Mouse (Mus musculus) neural tube, embryonic 11.5 days (tissue): Measurements from ENCODE around the gene Mtln. TPM values are rescaled to one million over a fixed set of nuclear protein-coding genes. Genes with fewer than 3 reads are reported as not detected.

Experiments
- ATAC-seq: fragments of 200-750 bp; cut with Nextera tagmentation; 2 replicates; pipeline ENCODE4 v1.8.0; 2017; ENCODE audit warnings: moderate number of reproducible peaks, mild to moderate bottlenecking, moderate TSS enrichment, moderate library complexity; ENCODE audit not compliant: insufficient read depth, low FRiP score, low TSS enrichment
- DNase-seq: peaks from one replicate; pipeline ENCODE4 v3.0.0-alpha.2; 2015; ENCODE audit warnings: low spot score
- H3K27ac ChIP-seq: fragments of 300-500 bp; sonication (generic); 2 replicates; pipeline ENCODE4 v1.5.1; 2014; ENCODE audit warnings: low read depth, mild to moderate bottlenecking, low read length
- H3K27me3 ChIP-seq: fragments of 300-500 bp; sonication (generic); 2 replicates; pipeline ENCODE4 v1.6.1; 2014; ENCODE audit warnings: mild to moderate bottlenecking, low read length, mixed read lengths; ENCODE audit not compliant: control insufficient read depth, insufficient read depth
- H3K36me3 ChIP-seq: fragments of 300-500 bp; sonication (generic); 2 replicates; pipeline ENCODE4 v1.6.1; 2014; ENCODE audit warnings: mild to moderate bottlenecking, low read length, moderate library complexity, mixed read lengths; ENCODE audit not compliant: control insufficient read depth, insufficient read depth
- H3K4me1 ChIP-seq: fragments of 300-500 bp; sonication (generic); 2 replicates; pipeline ENCODE4 v1.6.1; 2014; ENCODE audit warnings: low read length, mixed read lengths; ENCODE audit not compliant: control insufficient read depth, insufficient read depth
- H3K4me2 ChIP-seq: fragments of 300-500 bp; sonication (generic); 2 replicates; pipeline ENCODE4 v1.6.1; 2014; ENCODE audit warnings: low read depth, mild to moderate bottlenecking, moderate library complexity
- H3K4me3 ChIP-seq: fragments of 300-500 bp; sonication (generic); 2 replicates; pipeline ENCODE4 v1.5.1; 2014; ENCODE audit warnings: low read depth, low read length
- H3K9ac ChIP-seq: fragments of 300-500 bp; sonication (generic); 2 replicates; pipeline ENCODE4 v1.6.1; 2014; ENCODE audit warnings: mild to moderate bottlenecking, low read length
- H3K9me3 ChIP-seq: fragments of 300-500 bp; sonication (generic); 2 replicates; pipeline ENCODE4 v1.6.1; 2016; ENCODE audit warnings: low read length; ENCODE audit not compliant: control insufficient read depth
- WGBS: fragments of 180-500 bp; shearing (Covaris S2); extraction: QIAGEN DNeasy Blood & Tissue Kit; methylation state at CpG from one replicate; pipeline ENCODE4 v1.1.7; 2014; 5-methylcytosine and 5-hydroxymethylcytosine counted together
- polyA plus RNA-seq: library from polyadenylated mRNA; unstranded; fragments of >200 nt; fragmentation: Nextera tagmentation; extraction: Ambion mirVana; gene quantifications from 2 replicates; pipeline ENCODE4 v1.2.1, GENCODE M21; 2014

The Mtln gene
- 25.2 and 25.7 TPM in 2 replicates for polyA plus RNA-seq

GRCm38 (mm10) chr2:127791919-127792603, at the start of gene Mtln:
Mtln (minus strand) TSS chr2:127792488.
- ATAC-seq, result peak; percentile 91
- no peaks in the 10 kb centered on the region for H3K9me3 ChIP-seq
- peaks cover 8% of the 10 kb centered on the region; the same call in 1 of the 2 replicates for H3K4me1 ChIP-seq
- peak within 1 kb of the TSS; percentile 63 for H3K4me3 ChIP-seq
- peak within 1 kb of the TSS; percentile 78 for H3K27ac ChIP-seq
- no peaks in the 10 kb centered on the region for H3K27me3 ChIP-seq
- peak within 1 kb of the TSS; percentile 59 for H3K4me2 ChIP-seq
- DNase-seq, result peak; percentile 90
- WGBS, result under 1% methylated on average over 37 of the region's 37 CpGs
- H3K36me3 ChIP-seq, result no peaks in the 10 kb centered on the region
- peak within 1 kb of the TSS; percentile 87 for H3K9ac ChIP-seq

- Histone ChIP-seq H3K9me3 (no peaks in the 10 kb centered on the region), H3K4me2 (no peak overlapping the region), H3K4me3 (no peak overlapping the region), H3K4me1 (no peaks in the 10 kb centered on the region), H3K27ac (no peak overlapping the region), H3K9ac (no peak overlapping the region), H3K36me3 (no peaks in the 10 kb centered on the region), H3K27me3 (peaks cover 10% of the 10 kb centered on the region)
- ATAC-seq, result no peak
- DNase-seq, result no peak
- 95% methylated on average over 1 of the region's 1 CpGs for WGBS
These were observed 49.1 kb upstream of the Mtln start for GRCm38 (mm10) chr2:127841402-127841801.

- ATAC-seq (no peak), DNase-seq (no peak)
- Histone ChIP-seq H3K9ac (no peak overlapping the region), H3K27me3 (peaks cover 10% of the 10 kb centered on the region), H3K9me3 (no peaks in the 10 kb centered on the region), H3K4me2 (no peak overlapping the region), H3K27ac (no peak overlapping the region), H3K36me3 (no peaks in the 10 kb centered on the region), H3K4me1 (no peaks in the 10 kb centered on the region), H3K4me3 (no peak overlapping the region)
- WGBS, result 14% methylated on average over 11 of the region's 11 CpGs
These were observed 47.1 kb upstream of the Mtln start for GRCm38 (mm10) chr2:127839425-127839824.

GRCm38 (mm10) chr2:127838576-127838975, 46.3 kb upstream of the Mtln start, which contains the start of gene Acoxl:
Acoxl (plus strand) TSS chr2:127838876.
- Histone ChIP-seq H3K27me3 (peaks cover 10% of the 10 kb centered on the region), H3K4me3 (no peak within 1 kb of the TSS), H3K4me1 (no peaks in the 10 kb centered on the region), H3K27ac (no peak within 1 kb of the TSS), H3K4me2 (no peak within 1 kb of the TSS), H3K36me3 (no peaks in the 10 kb centered on the region), H3K9ac (no peak within 1 kb of the TSS), H3K9me3 (no peaks in the 10 kb centered on the region)
- 68% methylated on average over 7 of the region's 7 CpGs for WGBS
- DNase-seq, result no peak
- no peak for ATAC-seq

- no peak overlapping the region for H3K9ac ChIP-seq
- H3K4me3 ChIP-seq, result no peak overlapping the region
- no peak for ATAC-seq
- H3K27me3 ChIP-seq, result no peaks in the 10 kb centered on the region
- no peaks in the 10 kb centered on the region for H3K36me3 ChIP-seq
- DNase-seq, result no peak
- H3K27ac ChIP-seq, result no peak overlapping the region
- H3K4me1 ChIP-seq, result peaks cover 6% of the 10 kb centered on the region; the same call in 1 of the 2 replicates
- WGBS, result 39% methylated on average over 2 of the region's 2 CpGs
- no peak overlapping the region for H3K4me2 ChIP-seq
- H3K9me3 ChIP-seq, result no peaks in the 10 kb centered on the region
These were observed 40.5 kb upstream of the Mtln start for GRCm38 (mm10) chr2:127832833-127833190.

GRCm38 (mm10) chr2:127832103-127832832, 40.0 kb upstream of the Mtln start:
- peaks cover 6% of the 10 kb centered on the region; the same call in 1 of the 2 replicates for H3K4me1 ChIP-seq
- H3K27ac ChIP-seq, result no peak overlapping the region
- 49% methylated on average over 11 of the region's 11 CpGs for WGBS
- no peak for DNase-seq
- H3K4me3 ChIP-seq, result peak overlapping the region; percentile 82
- no peaks in the 10 kb centered on the region for H3K27me3 ChIP-seq
- no peak for ATAC-seq
- 0 out of 2 replicates have a peak overlapping the region, but pooled peaks have one; percentile 19 for H3K9ac ChIP-seq
- peak overlapping the region; percentile 62 for H3K4me2 ChIP-seq
- H3K36me3 ChIP-seq, result 0 out of 2 replicates have a peak, but pooled peaks cover 1% of the 10 kb centered on the region
- no peaks in the 10 kb centered on the region for H3K9me3 ChIP-seq

GRCm38 (mm10) chr2:127831401-127832102, 39.3 kb upstream of the Mtln start, which contains the start of gene Bub1:
Bub1 (minus strand) TSS chr2:127831865.
- Histone ChIP-seq H3K4me1 (peaks cover 6% of the 10 kb centered on the region; the same call in 1 of the 2 replicates), H3K4me2 (peak within 1 kb of the TSS; percentile 62), H3K27ac (no peak within 1 kb of the TSS), H3K4me3 (peak within 1 kb of the TSS; percentile 82), H3K9me3 (no peaks in the 10 kb centered on the region), H3K9ac (peak within 1 kb of the TSS; percentile 67), H3K36me3 (0 out of 2 replicates have a peak, but pooled peaks cover 2% of the 10 kb centered on the region), H3K27me3 (no peaks in the 10 kb centered on the region)
- ATAC-seq (peak; percentile 96), DNase-seq (peak; percentile 94)
- under 1% methylated on average over 56 of the region's 56 CpGs for WGBS

- Histone ChIP-seq H3K4me3 (peak overlapping the region; percentile 54; the same call in 1 of the 2 replicates), H3K36me3 (no peaks in the 10 kb centered on the region), H3K9me3 (no peaks in the 10 kb centered on the region), H3K9ac (no peak overlapping the region; the same call in 1 of the 2 replicates), H3K27ac (no peak overlapping the region), H3K4me2 (peak overlapping the region; percentile 58), H3K27me3 (no peaks in the 10 kb centered on the region), H3K4me1 (peaks cover 8% of the 10 kb centered on the region; the same call in 1 of the 2 replicates)
- 22% methylated on average over 9 of the region's 9 CpGs for WGBS
- DNase-seq (no peak), ATAC-seq (no peak)
These were observed 2.5 kb downstream of the Mtln start for GRCm38 (mm10) chr2:127789651-127790270.
